Mouse (Mus musculus): Measurements from ENCODE around the gene Kcnmb1. TPM values are rescaled to one million over a fixed set of nuclear protein-coding genes. Genes with fewer than 3 reads are reported as not detected.

Kcnmb1 gene
- polyA plus RNA-seq, 1 experiment from 2014 or later, result 0.05 TPM

- no peak for ATAC-seq (ENCODE audit: low FRiP score, low read depth)
- Histone ChIP-seq H3K4me3 (no peak overlapping the region), H3K27me3 (no peaks in the 10 kb centered on the region), H3K9ac (replicated peaks) (no peak overlapping the region), H3K4me2 (replicated peaks) (no peak overlapping the region), H3K27ac (replicated peaks) (no peak overlapping the region), H3K4me1 (no peaks in the 10 kb centered on the region), H3K9me3 (no peaks in the 10 kb centered on the region), H3K36me3 (no peaks in the 10 kb centered on the region)
- WGBS, result 92% methylated on average over 14 of the region's 14 CpGs
Measured at GRCm38 (mm10) chr11:33974341-33975040, 11.7 kb downstream of the Kcnmb1 start.

- no peaks in the 10 kb centered on the region for H3K4me1 ChIP-seq
- H3K27me3 ChIP-seq, result no peaks in the 10 kb centered on the region
- H3K4me3 ChIP-seq, result no peak overlapping the region
- no peak for ATAC-seq (ENCODE audit: low FRiP score, low read depth)
- no peak overlapping the region for H3K9ac ChIP-seq (replicated peaks)
- H3K36me3 ChIP-seq, result no peaks in the 10 kb centered on the region
- no peak overlapping the region for H3K27ac ChIP-seq (replicated peaks)
- no peak overlapping the region for H3K4me2 ChIP-seq (replicated peaks)
- 91% methylated on average over 2 of the region's 2 CpGs for WGBS
- H3K9me3 ChIP-seq, result no peaks in the 10 kb centered on the region
Measured at GRCm38 (mm10) chr11:33975121-33975520, 12.3 kb downstream of the Kcnmb1 start.

- Histone ChIP-seq H3K4me1 (no peaks in the 10 kb centered on the region), H3K36me3 (no peaks in the 10 kb centered on the region), H3K27me3 (no peaks in the 10 kb centered on the region), H3K9me3 (no peaks in the 10 kb centered on the region), H3K27ac (replicated peaks) (no peak overlapping the region), H3K4me2 (replicated peaks) (no peak overlapping the region), H3K9ac (replicated peaks) (no peak overlapping the region), H3K4me3 (no peak overlapping the region)
- ATAC-seq (ENCODE audit: low FRiP score, low read depth), result no peak
- WGBS, result 81% methylated on average over 4 of the region's 4 CpGs
Measured at GRCm38 (mm10) chr11:33980146-33980545, 17.3 kb downstream of the Kcnmb1 start.

- Histone ChIP-seq H3K4me3 (no peak overlapping the region), H3K9me3 (no peaks in the 10 kb centered on the region), H3K27ac (replicated peaks) (no peak overlapping the region), H3K27me3 (no peaks in the 10 kb centered on the region), H3K4me2 (replicated peaks) (no peak overlapping the region), H3K36me3 (no peaks in the 10 kb centered on the region), H3K9ac (replicated peaks) (no peak overlapping the region), H3K4me1 (no peaks in the 10 kb centered on the region)
- no peak for ATAC-seq (ENCODE audit: low FRiP score, low read depth)
- WGBS, result 78% methylated on average over 2 of the region's 2 CpGs
Measured at GRCm38 (mm10) chr11:33986525-33986924, 23.7 kb downstream of the Kcnmb1 start.

- ATAC-seq (ENCODE audit: low FRiP score, low read depth), result no peak
- no peak overlapping the region for H3K4me2 ChIP-seq (replicated peaks)
- 87% methylated on average over 5 of the region's 5 CpGs for WGBS
- no peak overlapping the region for H3K4me3 ChIP-seq
- no peaks in the 10 kb centered on the region for H3K36me3 ChIP-seq
- H3K9ac ChIP-seq (replicated peaks), result no peak overlapping the region
- H3K27ac ChIP-seq (replicated peaks), result no peak overlapping the region
- no peaks in the 10 kb centered on the region for H3K27me3 ChIP-seq
- no peaks in the 10 kb centered on the region for H3K9me3 ChIP-seq
- H3K4me1 ChIP-seq, result peaks cover 12% of the 10 kb centered on the region; the same call in 1 of the 2 replicates
Measured at GRCm38 (mm10) chr11:33990002-33990401, 27.2 kb downstream of the Kcnmb1 start.

GRCm38 (mm10) chr11:33992938-33993337 lies 30.1 kb downstream of the Kcnmb1 start, which contains the start of gene Kcnip1:
Gene Kcnip1 (minus strand): TSS chr11:33993152.
- H3K4me3 ChIP-seq, result no peak within 1 kb of the TSS

GRCm38 (mm10) chr11:33993496-33993895 lies 30.7 kb downstream of the Kcnmb1 start:
- H3K27ac ChIP-seq (replicated peaks), result no peak overlapping the region
- H3K4me3 ChIP-seq, result no peak overlapping the region
- no peak overlapping the region for H3K4me2 ChIP-seq (replicated peaks)
- no peaks in the 10 kb centered on the region for H3K9me3 ChIP-seq
- H3K36me3 ChIP-seq, result no peaks in the 10 kb centered on the region
- peaks cover 15% of the 10 kb centered on the region; the same call in 1 of the 2 replicates for H3K4me1 ChIP-seq
- no peak overlapping the region for H3K9ac ChIP-seq (replicated peaks)
- no peak for ATAC-seq (ENCODE audit: low FRiP score, low read depth)
- H3K27me3 ChIP-seq, result no peaks in the 10 kb centered on the region
- WGBS, result 56% methylated on average over 5 of the region's 5 CpGs

More at GRCm38 (mm10) chr11:33992938-33993337, 30.1 kb downstream of the Kcnmb1 start, which contains the start of gene Kcnip1:
- Histone ChIP-seq H3K9ac (replicated peaks) (no peak within 1 kb of the TSS; the same call in 1 of the 2 replicates), H3K36me3 (no peaks in the 10 kb centered on the region), H3K27ac (replicated peaks) (no peak within 1 kb of the TSS), H3K9me3 (no peaks in the 10 kb centered on the region), H3K4me2 (replicated peaks) (peak within 1 kb of the TSS; percentile 3; the same call in 1 of the 2 replicates), H3K4me1 (peaks cover 12% of the 10 kb centered on the region; the same call in 1 of the 2 replicates), H3K27me3 (no peaks in the 10 kb centered on the region)
- WGBS, result 30% methylated on average over 12 of the region's 12 CpGs
- ATAC-seq (ENCODE audit: low FRiP score, low read depth), result peak; percentile 49

- 0 out of 2 replicates have a peak overlapping the region, but pooled peaks have one; percentile 30 for H3K27ac ChIP-seq (replicated peaks)
- no peak overlapping the region for H3K4me2 ChIP-seq (replicated peaks)
- H3K9me3 ChIP-seq, result no peaks in the 10 kb centered on the region
- no peak overlapping the region for H3K4me3 ChIP-seq
- H3K9ac ChIP-seq (replicated peaks), result no peak overlapping the region
- peak; percentile 27; the same call in 1 of the 2 replicates for ATAC-seq (ENCODE audit: low FRiP score, low read depth)
- no peaks in the 10 kb centered on the region for H3K27me3 ChIP-seq
- 53% methylated on average over 10 of the region's 10 CpGs for WGBS
- H3K36me3 ChIP-seq, result no peaks in the 10 kb centered on the region
- H3K4me1 ChIP-seq, result peaks cover 5% of the 10 kb centered on the region; the same call in 1 of the 2 replicates
Measured at GRCm38 (mm10) chr11:33998244-33998643, 35.4 kb downstream of the Kcnmb1 start.

GRCm38 (mm10) chr11:34000416-34000815 lies 37.6 kb downstream of the Kcnmb1 start:
- Histone ChIP-seq H3K4me1 (0 out of 2 replicates have a peak, but pooled peaks cover 2% of the 10 kb centered on the region), H3K4me3 (no peak overlapping the region), H3K9me3 (no peaks in the 10 kb centered on the region), H3K36me3 (no peaks in the 10 kb centered on the region), H3K27me3 (no peaks in the 10 kb centered on the region), H3K27ac (replicated peaks) (no peak overlapping the region), H3K9ac (replicated peaks) (no peak overlapping the region), H3K4me2 (replicated peaks) (no peak overlapping the region)
- 75% methylated on average over 3 of the region's 3 CpGs for WGBS
- ATAC-seq (ENCODE audit: low FRiP score, low read depth), result no peak

GRCm38 (mm10) chr11:34001938-34002592 lies 39.3 kb downstream of the Kcnmb1 start:
- Histone ChIP-seq H3K9me3 (no peaks in the 10 kb centered on the region), H3K4me1 (0 out of 2 replicates have a peak, but pooled peaks cover 2% of the 10 kb centered on the region)
- 0 out of 2 replicates have a peak, but pooled peaks have one; percentile 27 for ATAC-seq (ENCODE audit: low FRiP score, low read depth)

GRCm38 (mm10) chr11:34002593-34002965 lies 39.8 kb downstream of the Kcnmb1 start:
- H3K4me2 ChIP-seq (replicated peaks), result no peak overlapping the region
- H3K4me3 ChIP-seq, result no peak overlapping the region
- H3K9me3 ChIP-seq, result no peaks in the 10 kb centered on the region
- H3K4me1 ChIP-seq, result 0 out of 2 replicates have a peak, but pooled peaks cover 2% of the 10 kb centered on the region
- H3K27me3 ChIP-seq, result no peaks in the 10 kb centered on the region
- no peak overlapping the region for H3K27ac ChIP-seq (replicated peaks)
- no peak overlapping the region for H3K9ac ChIP-seq (replicated peaks)
- no peaks in the 10 kb centered on the region for H3K36me3 ChIP-seq
- no peak for ATAC-seq (ENCODE audit: low FRiP score, low read depth)
- 75% methylated on average over 5 of the region's 5 CpGs for WGBS

More at GRCm38 (mm10) chr11:34001938-34002592, 39.3 kb downstream of the Kcnmb1 start:
- Histone ChIP-seq H3K4me2 (replicated peaks) (no peak overlapping the region), H3K27ac (replicated peaks) (no peak overlapping the region), H3K9ac (replicated peaks) (no peak overlapping the region), H3K27me3 (no peaks in the 10 kb centered on the region), H3K36me3 (no peaks in the 10 kb centered on the region), H3K4me3 (no peak overlapping the region)
- WGBS, result 12% methylated on average over 5 of the region's 5 CpGs

- no peaks in the 10 kb centered on the region for H3K27me3 ChIP-seq
- no peaks in the 10 kb centered on the region for H3K4me1 ChIP-seq
- 94% methylated on average over 2 of the region's 2 CpGs for WGBS
- H3K9me3 ChIP-seq, result no peaks in the 10 kb centered on the region
- no peak overlapping the region for H3K27ac ChIP-seq (replicated peaks)
- H3K9ac ChIP-seq (replicated peaks), result no peak overlapping the region
- H3K4me2 ChIP-seq (replicated peaks), result no peak overlapping the region
- H3K36me3 ChIP-seq, result no peaks in the 10 kb centered on the region
- H3K4me3 ChIP-seq, result no peak overlapping the region
- ATAC-seq (ENCODE audit: low FRiP score, low read depth), result no peak
Measured at GRCm38 (mm10) chr11:34007616-34008015, 44.8 kb downstream of the Kcnmb1 start.
